ENCODE assay signal across 8 mouse cellular contexts in genomic region chr7:110432301-110432700, GRCm38 (mm10).
DNase-seq lines count a peak whose midpoint lies in the region; ATAC-seq and TF ChIP-seq lines count a peak whose summit lies in the region.

No protein-coding gene starts in this region.

- ATAC-seq in kidney, embryonic 15.5 days (replicated peaks; ENCODE audit: low FRiP score) = no peak
- ATAC-seq in stomach, postnatal 0 days (ENCODE audit: low FRiP score, low TSS enrichment) = no peak

- H3K36me3 ChIP-seq in kidney, embryonic 15.5 days = peaks cover 8% of the 10 kb centered on the region
- no peaks in the 10 kb centered on the region for H3K36me3 ChIP-seq in stomach, postnatal 0 days (ENCODE audit: control insufficient read depth, insufficient read depth, low read length)

- no peaks in the 10 kb centered on the region for H3K9me3 ChIP-seq in kidney, embryonic 15.5 days (replicated peaks)
- no peaks in the 10 kb centered on the region for H3K9me3 ChIP-seq in stomach, postnatal 0 days (ENCODE audit: control insufficient read depth, low read length)

- H3K27me3 ChIP-seq in kidney, embryonic 15.5 days = no peaks in the 10 kb centered on the region
- no peaks in the 10 kb centered on the region for H3K27me3 ChIP-seq in stomach, postnatal 0 days (ENCODE audit: control insufficient read depth, insufficient read depth, low read length)

- peak; percentile 92 for TF ChIP-seq CTCF in stomach, postnatal 0 days (IDR thresholded peaks at IDR 0.05; ENCODE audit: low read depth)

- no peak overlapping the region for H3K27ac ChIP-seq in kidney, embryonic 15.5 days
- H3K27ac ChIP-seq in stomach, postnatal 0 days (replicated peaks) = no peak overlapping the region

- DNase-seq in kidney, adult 18-20 months = peak; percentile 57
- peak; percentile 34 for DNase-seq in Muller cell, postnatal 12 days (ENCODE audit: inconsistent ontology term)
- peak; percentile 55 for DNase-seq in cerebellum, adult 8-10 months
- DNase-seq in gastrocnemius, postnatal 14 days = peak; percentile 34
- DNase-seq in layer of hippocampus, adult 9-11 months = peak; percentile 45
- DNase-seq in lung, postnatal 4 days = peak; percentile 21 to 64
- DNase-seq in stomach, postnatal 0 days (ENCODE audit: low spot score) = peak; percentile 43

- no peak overlapping the region for H3K9ac ChIP-seq in kidney, embryonic 15.5 days
- H3K9ac ChIP-seq in stomach, postnatal 0 days (ENCODE audit: low read length) = no peak overlapping the region

- TF ChIP-seq EP300 in stomach, postnatal 0 days (optimal IDR thresholded peaks at IDR 0.05) = no peak

- no peak overlapping the region for H3K4me2 ChIP-seq in kidney, embryonic 15.5 days
- H3K4me2 ChIP-seq in stomach, postnatal 0 days (replicated peaks; ENCODE audit: low read depth) = no peak overlapping the region

- H3K4me3 ChIP-seq in kidney, embryonic 15.5 days (replicated peaks) = no peak overlapping the region
- H3K4me3 ChIP-seq in stomach, postnatal 0 days (ENCODE audit: low read depth, low read length) = no peak overlapping the region

- intact Hi-C loops in gastrocnemius, postnatal 14 days (cut with DNase I; ENCODE audit: low total_unique reads) = loop anchor here (10.0 kb wide), 1 partner anchor 192 kb away; the partner anchor contains the start of gene Adm

- WGBS in kidney, embryonic 15.5 days = 19% methylated on average over 4 of the region's 4 CpGs
- 17% methylated on average over 4 of the region's 4 CpGs for WGBS in stomach, postnatal 0 days

- H3K4me1 ChIP-seq in kidney, embryonic 15.5 days = no peaks in the 10 kb centered on the region
- H3K4me1 ChIP-seq in stomach, postnatal 0 days (replicated peaks; ENCODE audit: control insufficient read depth, insufficient read depth) = no peaks in the 10 kb centered on the region
